Mouse (Mus musculus): ENCODE results near the gene Sorbs2. TPM values are rescaled to one million over a fixed set of nuclear protein-coding genes. Genes with fewer than 3 reads are reported as not detected.
"Not testable (repeated sequence)": the region's sequence is repeated elsewhere in the genome, so short reads cannot be mapped to it uniquely, and the experiment has no call there.

Sorbs2 gene
- polyA plus RNA-seq, 1 experiment = 5.6 TPM

DNA sequence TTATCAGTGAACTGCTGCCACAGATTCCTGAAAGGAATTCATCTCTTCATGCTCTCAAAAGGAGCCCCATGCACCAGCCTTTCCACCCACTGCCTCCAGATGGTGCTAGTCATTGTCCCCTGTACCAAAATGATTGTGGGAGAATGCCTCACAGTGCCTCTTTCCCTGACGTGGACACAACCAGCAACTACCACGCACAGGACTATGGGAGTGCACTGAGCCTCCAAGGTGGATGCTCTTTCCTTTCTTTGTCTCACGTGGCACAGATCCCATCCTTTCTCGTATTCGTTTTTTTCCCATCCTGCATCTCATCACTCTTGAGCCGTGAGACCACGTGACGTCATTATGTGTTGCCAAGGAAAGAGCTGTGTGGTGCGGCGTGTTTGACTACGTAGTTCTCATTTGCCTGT is 288.7 kb downstream of the Sorbs2 start:
- 72% methylated on average over 11 of the region's 11 CpGs for WGBS
- no peak for DNase-seq (ENCODE audit: low read depth, low spot score)

DNA sequence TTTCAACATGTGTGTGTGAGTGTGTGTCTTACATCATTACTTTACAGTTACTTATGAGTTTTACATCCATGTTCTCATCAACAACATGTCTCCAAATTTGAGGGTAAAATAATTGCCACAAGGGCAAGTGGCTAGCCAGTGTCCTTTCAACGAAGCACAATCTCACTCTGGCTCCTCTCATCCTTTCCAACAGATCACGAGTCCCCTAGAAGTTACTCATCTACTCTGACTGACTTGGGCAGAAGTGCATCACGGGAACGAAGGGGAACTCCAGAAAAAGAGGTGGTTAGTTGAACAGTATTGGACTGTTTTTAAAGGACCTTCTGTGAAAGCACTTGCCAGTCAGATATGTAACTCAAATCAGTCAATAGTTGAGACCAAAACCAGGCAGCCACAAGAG is 291.9 kb downstream of the Sorbs2 start:
- DNase-seq (ENCODE audit: low read depth, low spot score) = no peak
- WGBS = 88% methylated on average over 4 of the region's 4 CpGs

DNA sequence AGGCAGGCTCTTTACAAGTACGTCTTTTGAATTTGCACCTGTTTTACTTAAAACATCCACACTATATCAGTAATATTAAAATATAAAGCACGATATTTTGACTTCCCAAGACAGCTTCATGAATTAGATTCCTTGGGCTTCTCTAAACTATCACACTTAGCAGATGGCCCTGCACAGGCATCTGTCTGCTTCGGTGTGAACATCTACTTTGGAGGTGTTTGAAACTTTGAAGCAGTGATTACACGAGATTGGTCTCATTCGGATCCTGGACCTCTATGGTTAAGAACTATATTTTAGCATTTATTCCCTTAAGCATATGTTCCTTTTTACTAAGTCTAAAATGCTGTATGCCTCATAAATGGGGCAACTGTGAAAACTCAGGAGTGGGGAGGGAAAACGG is 301.0 kb downstream of the Sorbs2 start:
- WGBS = 92% methylated on average over 6 of the region's 6 CpGs

DNA sequence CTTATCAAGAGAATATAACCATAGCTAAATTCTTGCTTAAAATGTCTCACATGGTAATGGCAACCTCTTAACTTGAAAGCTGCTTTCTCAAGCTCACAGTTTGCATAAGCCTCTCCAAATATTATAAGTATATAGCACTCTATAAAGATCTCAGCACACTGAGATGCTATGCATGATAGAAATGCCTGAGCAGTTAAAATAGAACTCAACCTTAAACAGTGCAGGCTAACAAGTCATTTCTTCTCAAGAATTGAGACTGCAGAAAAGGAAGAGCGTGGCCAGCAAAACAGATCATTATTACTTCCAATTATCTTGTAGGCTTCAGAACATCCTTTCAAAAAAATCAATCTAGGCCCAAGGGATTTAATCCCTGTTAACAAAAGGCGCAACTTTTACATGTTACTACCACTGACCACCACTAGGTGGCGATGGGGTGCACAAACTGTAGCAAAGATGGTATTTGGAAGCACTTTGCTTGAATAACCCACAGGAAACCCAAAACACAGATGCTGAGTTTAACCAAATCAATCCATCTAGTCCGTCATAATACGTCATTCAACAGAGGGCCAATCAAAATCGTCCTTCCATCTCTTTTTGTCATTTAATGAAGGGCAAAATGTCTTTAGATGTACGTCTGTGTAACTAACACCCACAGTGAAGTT is 309.3 kb downstream of the Sorbs2 start:
- peak; percentile 19 for DNase-seq (ENCODE audit: low read depth, low spot score)
- 37% methylated on average over 7 of the region's 7 CpGs for WGBS

More for the DNA sequence above, 301.0 kb downstream of the Sorbs2 start:
- no peak for DNase-seq (ENCODE audit: low read depth, low spot score)

DNA sequence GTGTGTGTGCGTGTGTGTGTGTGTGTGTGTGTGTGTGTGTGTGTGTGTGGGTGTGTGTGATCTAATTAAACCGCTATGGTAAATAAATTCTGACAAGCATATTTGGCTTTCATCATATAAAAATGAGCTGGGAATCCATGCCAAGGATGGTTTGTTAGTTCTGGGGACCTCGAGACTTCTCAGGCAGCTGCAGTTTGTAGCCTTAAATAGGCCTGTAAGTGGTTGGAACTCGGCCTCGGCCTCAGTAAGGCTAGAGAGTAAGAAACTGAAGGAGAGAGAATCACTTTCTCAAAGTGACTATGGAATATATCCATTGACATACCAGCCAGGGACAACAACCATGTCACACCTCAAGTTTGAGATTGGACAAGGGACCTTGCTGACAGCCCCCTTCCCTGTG is 314.1 kb downstream of the Sorbs2 start:
- 50% methylated on average over 5 of the region's 5 CpGs for WGBS

DNA sequence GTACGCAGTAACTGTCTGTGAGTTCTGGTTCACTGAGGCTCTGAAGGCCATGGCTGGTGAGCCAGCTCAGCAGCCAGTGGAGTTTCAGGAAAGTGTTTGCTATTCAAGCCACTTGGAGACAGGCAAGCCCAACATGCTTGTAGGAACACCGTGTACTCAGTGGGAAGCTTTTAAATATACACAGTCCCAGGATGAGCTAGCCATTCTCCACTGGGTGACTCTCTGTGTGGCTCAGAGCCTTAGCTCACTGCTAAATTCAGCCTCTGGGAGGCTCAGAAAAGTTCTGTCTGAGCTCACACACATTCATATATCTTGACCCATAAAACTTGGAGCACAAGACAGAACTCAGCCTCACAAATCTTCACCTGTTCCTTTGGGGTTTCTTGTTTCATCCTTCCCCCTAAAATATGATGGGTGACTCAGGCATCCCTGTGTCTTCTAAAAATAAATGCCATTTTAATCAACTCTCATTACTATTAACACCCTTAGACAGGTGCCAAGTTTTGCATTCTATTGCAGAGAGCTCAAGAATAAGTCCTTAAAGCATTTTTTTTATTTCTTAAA is 322.5 kb downstream of the Sorbs2 start:
- no peak for DNase-seq (ENCODE audit: low read depth, low spot score)
- WGBS = 74% methylated on average over 2 of the region's 2 CpGs

More for the DNA sequence above, 314.1 kb downstream of the Sorbs2 start:
- no peak for DNase-seq (ENCODE audit: low read depth, low spot score)

DNA sequence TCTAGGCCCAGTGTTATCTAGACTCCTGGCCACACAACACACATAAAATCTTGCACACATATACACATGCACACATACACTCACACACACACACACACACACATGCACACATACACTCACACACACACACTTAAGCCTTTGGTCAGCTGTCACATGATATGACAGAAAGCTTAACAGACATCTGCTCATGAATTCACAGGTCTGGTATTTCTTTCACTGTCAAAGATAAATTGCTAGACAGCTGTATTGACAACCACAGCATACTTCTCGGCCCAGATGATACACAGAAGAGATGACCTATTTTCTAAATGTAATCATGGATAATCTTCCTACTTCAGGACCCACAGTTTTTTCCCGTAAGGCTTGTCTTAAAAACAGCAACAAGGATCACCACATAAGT is 326.3 kb downstream of the Sorbs2 start:
- WGBS = 68% methylated on average over 2 of the region's 2 CpGs

DNA sequence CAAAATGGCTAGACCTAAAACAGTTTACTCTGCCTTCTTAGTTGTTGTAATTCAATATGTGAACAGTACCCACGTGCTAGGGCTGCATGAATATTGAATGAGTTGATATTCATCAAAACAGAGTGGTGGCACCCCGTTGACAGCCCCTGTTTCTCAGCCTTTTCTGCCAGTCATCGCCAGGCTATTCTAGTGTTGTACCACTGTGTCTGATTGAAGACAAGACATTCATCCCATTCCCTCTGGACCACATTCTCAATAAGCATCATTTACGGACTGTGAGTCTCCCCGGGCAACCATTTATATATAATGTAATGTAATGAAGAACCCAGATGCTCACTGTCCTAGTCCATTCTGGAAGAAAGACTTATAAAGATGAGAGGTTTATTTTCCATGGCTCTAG is 335.7 kb downstream of the Sorbs2 start:
- WGBS = 84% methylated on average over 5 of the region's 5 CpGs
- DNase-seq (ENCODE audit: low read depth, low spot score) = no peak

More for the DNA sequence above, 326.3 kb downstream of the Sorbs2 start:
- no peak for DNase-seq (ENCODE audit: low read depth, low spot score)

DNA sequence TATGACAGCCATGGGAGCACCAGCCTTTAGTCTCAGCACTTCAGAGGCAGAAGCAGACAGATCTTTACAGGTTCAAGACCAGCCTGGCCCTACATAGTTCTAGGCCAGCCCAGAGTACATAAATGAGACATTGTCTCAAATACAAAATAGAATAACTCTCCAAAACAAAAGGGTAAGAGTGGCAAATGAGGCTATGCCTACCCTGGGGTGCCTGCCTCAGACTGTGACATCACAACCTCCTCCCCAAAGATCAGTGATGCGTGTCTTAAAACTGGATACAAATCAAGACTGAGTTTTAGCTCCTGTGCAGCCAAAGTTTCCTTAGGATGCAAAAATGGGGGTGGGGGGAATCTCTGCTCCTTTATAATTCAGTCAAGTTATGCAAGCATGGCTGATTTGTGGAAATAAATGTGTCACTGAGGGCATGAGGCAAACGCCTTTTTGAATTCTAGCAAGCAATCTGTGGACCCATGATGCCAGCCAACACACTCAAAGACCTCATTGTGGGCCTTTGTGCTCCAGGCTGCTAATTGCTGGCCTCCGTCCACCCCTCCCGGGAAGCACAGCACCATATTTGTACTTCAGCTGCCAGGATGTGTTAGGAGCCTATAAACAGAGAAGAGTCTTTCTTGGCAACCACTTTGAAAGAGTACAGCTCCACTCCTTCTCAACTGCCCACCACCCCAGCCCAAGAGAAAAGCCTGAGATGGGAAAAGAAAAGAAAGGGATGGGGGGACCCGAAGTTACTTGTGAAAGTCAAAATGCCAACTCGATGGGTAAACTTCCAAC is 336.7 kb downstream of the Sorbs2 start:
- no peak for DNase-seq (ENCODE audit: low read depth, low spot score)
- WGBS = 46% methylated on average over 6 of the region's 6 CpGs

DNA sequence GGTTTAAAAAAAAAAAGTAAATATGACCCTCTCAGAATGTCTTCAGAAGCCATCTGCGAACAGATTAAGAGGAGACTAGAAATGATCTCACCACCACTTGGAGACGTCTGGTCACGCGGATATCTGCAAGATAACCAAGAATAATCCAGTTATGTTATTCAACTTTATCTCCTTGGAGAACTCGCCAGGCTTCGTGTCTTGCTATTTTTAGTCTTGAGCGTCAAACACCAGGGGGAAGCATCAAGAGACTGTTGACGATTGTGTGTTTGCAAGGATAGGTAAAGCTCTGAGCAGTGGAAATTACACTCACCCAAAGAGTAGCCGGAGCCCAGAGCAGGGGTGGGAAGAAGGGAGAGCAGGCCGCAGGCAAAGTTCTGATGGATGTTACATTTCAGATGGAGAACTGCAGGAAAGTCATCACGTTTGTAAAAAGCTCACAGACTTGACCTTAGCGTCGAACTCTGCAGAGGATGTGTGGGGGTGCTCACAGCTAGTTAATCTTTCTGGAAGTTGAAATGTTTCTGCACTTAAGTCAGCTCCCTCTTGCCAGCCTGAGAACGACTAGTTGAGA is 337.4 kb downstream of the Sorbs2 start:
- WGBS = 53% methylated on average over 14 of the region's 14 CpGs
- DNase-seq (ENCODE audit: low read depth, low spot score) = no peak

DNA sequence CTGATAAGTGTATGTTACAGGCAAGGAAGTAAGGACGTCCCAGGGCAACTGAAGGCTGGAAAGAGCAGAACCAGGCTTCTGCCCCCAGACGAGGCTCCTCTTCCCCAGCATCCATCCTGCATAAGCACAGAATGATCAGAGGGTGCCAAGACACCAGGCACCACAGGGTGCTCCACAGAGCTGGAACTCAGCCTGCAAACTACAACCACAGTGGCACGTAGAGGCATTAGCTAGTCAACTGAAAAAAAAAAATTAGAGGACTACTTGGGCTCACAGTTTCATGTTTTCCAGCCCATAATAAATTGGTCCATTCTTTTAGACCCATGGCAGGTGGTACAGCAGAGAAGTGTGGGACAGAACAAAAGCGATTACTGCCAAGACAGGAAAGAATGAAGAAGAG is 338.3 kb downstream of the Sorbs2 start:
- 76% methylated on average over 4 of the region's 4 CpGs for WGBS
- no peak for DNase-seq (ENCODE audit: low read depth, low spot score)

DNA sequence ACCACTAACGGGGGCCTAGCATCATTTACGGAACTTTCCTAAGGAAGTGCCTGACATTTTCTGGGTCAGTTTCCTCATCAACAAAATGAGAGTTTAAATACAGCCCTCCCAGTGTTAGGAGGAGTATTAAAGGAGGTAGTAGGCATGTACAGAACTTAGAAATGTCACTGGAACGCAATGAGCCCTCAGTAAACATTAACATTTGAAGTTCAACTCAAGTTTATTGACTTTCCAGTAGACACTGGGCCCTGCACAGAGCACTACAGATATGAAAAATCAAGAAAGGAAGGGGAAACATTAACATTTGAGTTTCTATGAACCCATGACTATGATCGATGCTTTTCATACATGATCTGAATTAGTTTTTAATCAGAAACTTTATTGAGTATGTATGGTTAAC is 347.5 kb downstream of the Sorbs2 start:
- no peak for DNase-seq (ENCODE audit: low read depth, low spot score)
- WGBS = 71% methylated on average over 4 of the region's 4 CpGs

DNA sequence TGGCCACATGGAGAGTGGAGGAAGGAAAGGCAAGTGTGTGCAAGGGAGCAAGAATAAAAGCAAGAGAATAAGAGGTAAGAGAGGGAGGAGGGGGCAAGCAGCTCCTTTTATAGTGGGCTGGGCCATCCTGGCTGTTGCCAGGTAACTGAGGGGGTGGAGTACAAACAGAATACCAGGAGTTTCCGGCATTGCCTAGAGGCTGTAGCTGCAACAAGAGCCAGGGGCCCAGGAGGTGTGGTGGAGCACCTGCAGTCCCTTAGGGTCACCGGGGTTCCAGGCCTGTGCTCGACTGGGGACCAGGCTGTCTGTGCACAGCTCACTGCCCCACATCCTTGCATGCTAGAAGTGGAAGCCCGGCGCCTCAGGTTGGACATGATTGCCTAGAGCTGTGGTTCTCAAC is 350.1 kb downstream of the Sorbs2 start:
- 26% methylated on average over 5 of the region's 5 CpGs for WGBS
- DNase-seq (ENCODE audit: low read depth, low spot score) = no peak

DNA sequence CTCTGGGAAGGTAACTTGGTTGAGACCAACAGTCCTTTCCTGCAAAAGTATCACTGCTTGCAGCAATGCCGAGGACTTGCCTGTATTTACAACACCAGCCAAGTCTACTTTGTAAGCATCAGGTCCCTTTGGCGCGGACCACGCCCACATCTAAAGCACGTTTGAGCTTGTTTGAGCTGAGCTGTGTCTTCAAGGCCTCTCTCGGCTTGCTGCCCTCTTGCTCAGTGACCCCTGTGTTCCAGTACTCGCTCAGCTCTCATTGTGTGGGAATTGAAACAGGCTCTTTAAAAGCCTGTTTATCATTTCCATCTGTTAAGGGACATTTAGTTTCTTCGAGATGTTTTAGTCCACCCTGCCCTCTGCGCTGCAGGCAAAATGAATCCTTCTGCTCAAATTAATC is 350.8 kb downstream of the Sorbs2 start:
- no peak for DNase-seq (ENCODE audit: low read depth, low spot score)
- 22% methylated on average over 9 of the region's 9 CpGs for whole genome bisulfite sequencing

DNA sequence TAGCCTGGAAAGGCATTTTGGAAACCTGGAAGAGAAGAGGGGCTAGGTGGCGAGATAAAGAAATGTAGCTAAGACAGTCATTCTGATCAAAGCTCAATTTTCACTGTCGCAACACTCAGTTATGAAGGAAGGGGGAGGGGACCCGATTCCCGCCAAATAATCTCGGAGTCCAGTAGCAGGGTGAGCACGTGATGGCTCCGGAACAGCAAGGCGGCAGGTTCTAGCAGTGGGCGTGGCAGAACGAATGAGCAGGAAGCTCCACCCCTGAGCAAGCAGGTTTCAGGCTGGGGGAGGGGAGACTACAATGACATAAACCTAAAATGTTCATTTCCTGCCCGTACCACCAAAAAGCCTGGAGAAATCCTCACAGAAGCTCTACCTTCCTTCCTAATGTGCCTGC is 364.0 kb downstream of the Sorbs2 start:
- not testable (repeated sequence) for DNase-seq (ENCODE audit: low read depth, low spot score)
- WGBS = 35% methylated on average over 11 of the region's 11 CpGs

DNA sequence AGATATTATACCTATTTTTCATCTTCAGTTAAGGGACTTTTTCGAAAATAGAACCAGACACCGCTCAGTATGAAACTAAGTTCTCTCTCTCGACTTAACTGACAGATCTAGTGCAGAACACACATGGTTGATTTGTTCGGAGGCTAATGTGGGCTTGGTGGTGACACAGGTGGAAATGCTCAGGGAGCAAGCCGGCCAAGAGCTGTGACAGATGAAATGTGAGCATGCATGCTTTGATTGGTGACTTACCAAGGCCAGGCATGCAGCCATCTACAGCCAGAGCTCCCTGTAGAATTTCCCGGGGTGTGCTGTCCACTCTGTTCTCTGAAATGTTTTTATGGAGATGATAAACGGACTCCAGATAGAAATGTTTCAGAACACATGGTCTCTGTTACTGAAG is 364.5 kb downstream of the Sorbs2 start:
- WGBS = 73% methylated on average over 7 of the region's 7 CpGs
- DNase-seq (ENCODE audit: low read depth, low spot score) = no peak

DNA sequence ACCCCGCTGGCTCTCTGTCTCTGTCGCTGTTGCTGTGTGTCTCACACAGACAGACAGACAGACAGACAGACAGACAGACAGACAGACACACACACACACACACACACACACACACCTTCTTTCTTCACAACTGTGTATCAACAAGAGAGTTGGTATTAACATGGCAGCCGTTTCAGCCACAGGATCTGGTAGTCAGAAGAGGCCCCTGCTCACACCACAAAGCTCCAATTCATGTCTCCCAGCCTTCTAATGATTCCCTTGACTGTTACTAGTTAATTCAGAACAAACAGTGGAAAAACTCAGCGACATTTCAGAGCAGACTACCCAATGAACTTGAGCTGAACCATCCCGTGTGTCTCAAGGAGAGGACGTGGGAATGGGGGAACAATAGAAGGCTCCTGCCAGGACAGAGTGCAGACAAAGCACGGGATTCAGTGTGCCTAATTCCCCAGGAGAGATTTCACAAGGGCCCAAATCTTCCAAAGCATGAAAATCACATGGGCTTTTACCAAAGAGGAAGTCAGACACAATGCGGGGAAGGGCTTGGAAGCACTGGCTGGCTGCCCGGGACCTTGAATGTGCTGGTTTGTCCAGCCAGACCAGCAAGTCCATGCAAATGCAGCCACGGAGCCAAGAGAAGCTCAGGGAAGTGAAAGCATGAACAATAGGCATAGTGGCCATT is 367.5 kb downstream of the Sorbs2 start:
- peak; percentile 46 for DNase-seq (ENCODE audit: low read depth, low spot score)
- 22% methylated on average over 10 of the region's 10 CpGs for WGBS

DNA sequence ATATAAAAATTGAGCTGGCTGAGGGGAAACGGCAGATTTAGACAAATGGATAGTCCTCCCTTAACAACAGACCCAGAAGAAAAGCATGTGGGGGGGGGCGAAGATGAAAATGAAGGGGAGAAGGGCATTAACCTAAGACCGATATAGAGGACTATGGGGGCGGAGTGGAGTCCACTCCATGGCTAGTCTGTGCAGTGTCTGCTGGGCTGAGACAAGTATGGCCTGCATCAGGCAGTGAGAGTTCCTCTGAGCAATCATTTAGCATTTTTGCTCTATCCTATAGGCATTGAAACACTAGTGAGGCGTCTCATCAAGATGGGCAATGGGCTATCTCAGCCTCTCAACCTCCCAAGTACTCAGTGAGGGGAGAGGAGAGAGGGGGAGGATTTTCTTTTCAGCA is 368.8 kb downstream of the Sorbs2 start:
- 96% methylated on average over 5 of the region's 5 CpGs for WGBS
- no peak for DNase-seq (ENCODE audit: low read depth, low spot score)
